Mouse (Mus musculus) hindbrain, embryonic 12.5 days (tissue): ENCODE results near the gene Slc6a2. TPM values are rescaled to one million over a fixed set of nuclear protein-coding genes. Genes with fewer than 3 reads are reported as not detected.

ENCODE experiments used
- ATAC-seq: fragments of 200-750 bp; cut with Nextera tagmentation; 2 replicates; pipeline ENCODE4 v1.8.0; 2017; ENCODE audit warnings: moderate TSS enrichment; ENCODE audit not compliant: low FRiP score
- H3K27ac ChIP-seq: fragments of 300-500 bp; sonication (generic); 2 replicates; pipeline ENCODE4 v1.5.1; 2016; ENCODE audit warnings: mild to moderate bottlenecking
- H3K27me3 ChIP-seq: fragments of 300-500 bp; sonication (generic); 2 replicates; pipeline ENCODE4 v1.6.1; 2016; ENCODE audit warnings: mild to moderate bottlenecking
- H3K36me3 ChIP-seq: fragments of 300-500 bp; sonication (generic); 2 replicates; pipeline ENCODE4 v1.6.1; 2016; ENCODE audit warnings: mild to moderate bottlenecking
- H3K4me1 ChIP-seq: fragments of 300-500 bp; sonication (generic); 2 replicates; pipeline ENCODE4 v1.6.1; 2016
- H3K4me2 ChIP-seq: fragments of 300-500 bp; sonication (generic); replicated peaks from 2 replicates; pipeline ENCODE4 v1.6.1; 2016; ENCODE audit warnings: mild to moderate bottlenecking
- H3K4me3 ChIP-seq: fragments of 300-500 bp; sonication (generic); 2 replicates; pipeline ENCODE4 v1.5.1; 2016; ENCODE audit warnings: mild to moderate bottlenecking
- H3K9ac ChIP-seq: fragments of 300-500 bp; sonication (generic); 2 replicates; pipeline ENCODE4 v1.6.1; 2016; ENCODE audit warnings: mild to moderate bottlenecking, moderate library complexity
- H3K9me3 ChIP-seq: fragments of 300-500 bp; sonication (generic); replicated peaks from 2 replicates; pipeline ENCODE4 v1.6.1; 2016; ENCODE audit warnings: mild to moderate bottlenecking
- WGBS: fragments of 180-500 bp; shearing (Covaris S2); methylation state at CpG from one replicate; pipeline ENCODE4 v1.1.7; 2016; 5-methylcytosine and 5-hydroxymethylcytosine counted together
- microRNA-seq: library from miRNA; unstranded; fragments of <30 nt; microRNA quantifications from one replicate; pipeline ENCODE4, GENCODE M21; 2017
- polyA plus RNA-seq: library from polyadenylated mRNA; unstranded; fragments of >200 nt; fragmentation: Nextera tagmentation; extraction: Ambion mirVana; gene quantifications from 2 replicates; pipeline ENCODE4 v1.2.1, GENCODE M21; 2016

The Slc6a2 gene
- polyA plus RNA-seq, 1 experiment from 2014 or later = 2.0 TPM

- ATAC-seq = no peak
- Histone ChIP-seq H3K9me3 (no peaks in the 10 kb centered on the region), H3K4me3 (no peak overlapping the region), H3K27ac (no peak overlapping the region), H3K27me3 (no peaks in the 10 kb centered on the region), H3K9ac (no peak overlapping the region), H3K4me1 (0 out of 2 replicates have a peak, but pooled peaks cover 2% of the 10 kb centered on the region), H3K4me2 (no peak overlapping the region), H3K36me3 (no peaks in the 10 kb centered on the region)
- 88% methylated on average over 2 of the region's 2 CpGs for WGBS
These were observed 80.4 kb downstream of the Slc6a2 start for GRCm38 (mm10) chr8:93040256-93040655.

GRCm38 (mm10) chr8:93040776-93041567 is 81.1 kb downstream of the Slc6a2 start:
- no peak overlapping the region for H3K27ac ChIP-seq
- 0 out of 2 replicates have a peak, but pooled peaks cover 2% of the 10 kb centered on the region for H3K4me1 ChIP-seq
- no peak overlapping the region for H3K4me2 ChIP-seq
- no peaks in the 10 kb centered on the region for H3K9me3 ChIP-seq
- H3K36me3 ChIP-seq = no peaks in the 10 kb centered on the region
- no peak overlapping the region for H3K9ac ChIP-seq
- ATAC-seq = no peak
- H3K27me3 ChIP-seq = no peaks in the 10 kb centered on the region
- H3K4me3 ChIP-seq = no peak overlapping the region
- WGBS = 71% methylated on average over 4 of the region's 4 CpGs

GRCm38 (mm10) chr8:93043083-93043482 is 83.2 kb downstream of the Slc6a2 start:
- WGBS = 63% methylated on average over 1 of the region's 1 CpGs
- no peaks in the 10 kb centered on the region for H3K27me3 ChIP-seq
- no peak overlapping the region for H3K9ac ChIP-seq
- no peak overlapping the region for H3K4me3 ChIP-seq
- ATAC-seq = no peak
- H3K36me3 ChIP-seq = no peaks in the 10 kb centered on the region
- H3K9me3 ChIP-seq = no peaks in the 10 kb centered on the region
- H3K4me1 ChIP-seq = 0 out of 2 replicates have a peak, but pooled peaks cover 2% of the 10 kb centered on the region
- H3K4me2 ChIP-seq = no peak overlapping the region
- no peak overlapping the region for H3K27ac ChIP-seq

- Histone ChIP-seq H3K36me3 (no peaks in the 10 kb centered on the region), H3K9ac (no peak within 1 kb of the TSS), H3K27ac (no peak within 1 kb of the TSS), H3K4me2 (no peak within 1 kb of the TSS), H3K4me1 (no peaks in the 10 kb centered on the region), H3K9me3 (no peaks in the 10 kb centered on the region), H3K4me3 (no peak within 1 kb of the TSS), H3K27me3 (no peaks in the 10 kb centered on the region)
- ATAC-seq = no peak
- WGBS = 81% methylated on average over 3 of the region's 3 CpGs
These were observed 88.2 kb downstream of the Slc6a2 start, which contains the start of gene Ces1a for GRCm38 (mm10) chr8:93048092-93048491. Gene Ces1a, minus strand, starts transcription at chr8:93048192.

- ATAC-seq = no peak
These were observed 88.9 kb downstream of the Slc6a2 start for GRCm38 (mm10) chr8:93048510-93049416.

More at GRCm38 (mm10) chr8:93048510-93049416, 88.9 kb downstream of the Slc6a2 start:
- Histone ChIP-seq H3K27me3 (no peaks in the 10 kb centered on the region), H3K9ac (no peak overlapping the region), H3K4me1 (no peaks in the 10 kb centered on the region), H3K27ac (no peak overlapping the region), H3K9me3 (no peaks in the 10 kb centered on the region), H3K4me3 (no peak overlapping the region), H3K4me2 (no peak overlapping the region), H3K36me3 (no peaks in the 10 kb centered on the region)
- 77% methylated on average over 4 of the region's 4 CpGs for WGBS

Small RNA genes lying within 50 kb of the gene (microRNA-seq; reads per million reads assigned to microRNA genes)
- gene Gm22151 = not detected

Other genes with a start within 250 kb of the Slc6a2 start
- gene Mmp2, start 132.8 kb upstream of the Slc6a2 start, polyA plus RNA-seq = 107 and 111 TPM in 2 replicates
- 6.6 and 9.2 TPM in 2 replicates for gene Lpcat2, start 104.7 kb upstream of the Slc6a2 start, polyA plus RNA-seq
- 0.36 and 0.47 TPM in 2 replicates for gene Capns2, start 58.7 kb upstream of the Slc6a2 start, polyA plus RNA-seq
- gene Ces1a, start 88.1 kb downstream of the Slc6a2 start, polyA plus RNA-seq = not detected in 2 replicates
- gene Ces1b, start 119.9 kb downstream of the Slc6a2 start, polyA plus RNA-seq = not detected in 2 replicates
- not detected in 2 replicates for gene Ces1c, start 171.2 kb downstream of the Slc6a2 start, polyA plus RNA-seq
- 0.23 and 0.48 TPM in 2 replicates for gene Ces1d, start 237.8 kb downstream of the Slc6a2 start, polyA plus RNA-seq